Mouse (Mus musculus) lung, adult 2 months (tissue): Measurements from ENCODE around the gene Eml2.

Experiments
- CTCF ChIP-seq: fragments of 200-500 bp; IDR thresholded peaks from 2 replicates; pipeline ENCODE4 v1.5.1; 2011; ENCODE audit warnings: mild to moderate bottlenecking, low read length, control low read depth; ENCODE audit not compliant: insufficient read depth
- POLR2A ChIP-seq: fragments of 200-500 bp; IDR thresholded peaks from 2 replicates; pipeline ENCODE4 v1.6.1; 2011; ENCODE audit warnings: low read depth, mild to moderate bottlenecking, control low read depth, low read length, borderline replicate concordance; ENCODE audit errors: extremely low read depth

DNA sequence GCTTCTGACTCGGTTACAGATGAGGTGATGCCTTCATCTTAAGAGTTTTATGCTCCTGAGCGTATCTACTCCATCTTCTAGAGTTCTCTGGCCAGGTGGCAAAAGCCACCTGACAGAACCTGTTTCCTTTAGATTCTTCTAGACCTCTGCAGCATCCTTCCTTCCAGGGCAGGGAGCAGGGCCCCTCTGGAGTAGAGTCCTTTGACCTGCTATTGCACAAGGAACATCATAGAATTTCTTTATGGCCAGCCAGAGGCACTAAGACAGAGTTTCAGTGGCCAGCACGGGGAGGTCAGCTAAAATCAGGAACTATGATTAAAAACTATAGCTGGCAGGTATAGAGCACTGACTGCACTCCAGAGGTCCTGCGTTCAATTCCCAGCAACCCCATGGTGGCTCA is 75.9 kb downstream of the Eml2 start:
- TF ChIP-seq CTCF: no peak
- no peak for TF ChIP-seq POLR2A
